Mouse (Mus musculus): ENCODE measurements around the gene Adam30. TPM values are rescaled to one million over a fixed set of nuclear protein-coding genes. Genes with fewer than 3 reads are reported as not detected.

The Adam30 gene
- polyA plus RNA-seq, 2 experiments = 0.03 TPM; not detected in 1

GRCm38 (mm10) chr3:98147706-98148105, 12.7 kb upstream of the Adam30 start:
- Histone ChIP-seq H3K9ac (ENCODE audit: low read depth, low read length, severe bottlenecking) (no peak overlapping the region), H3K4me2 (replicated peaks; ENCODE audit: low read depth, low read length, severe bottlenecking) (no peak overlapping the region), H3K4me1 (ENCODE audit: control insufficient read depth, insufficient read depth, low read length) (no peaks in the 10 kb centered on the region), H3K27me3 (ENCODE audit: control insufficient read depth, insufficient read depth, low read length) (no peaks in the 10 kb centered on the region), H3K27ac (replicated peaks; ENCODE audit: low read depth, low read length) (no peak overlapping the region), H3K4me3 (replicated peaks; ENCODE audit: low read length) (no peak overlapping the region), H3K36me3 (ENCODE audit: control insufficient read depth, insufficient read depth, low read length) (peaks cover 77% of the 10 kb centered on the region), H3K9me3 (ENCODE audit: control insufficient read depth, low read length) (no peaks in the 10 kb centered on the region)
- 95% methylated on average over 14 of the region's 14 CpGs for WGBS
- no peak for ATAC-seq (ENCODE audit: low FRiP score, low read depth)
- no peak for DNase-seq (ENCODE audit: low spot score)
- TF ChIP-seq POLR2A (IDR thresholded peaks at IDR 0.05; ENCODE audit: borderline replicate concordance, extremely low read depth, insufficient read depth, insufficient read length) = no peak

GRCm38 (mm10) chr3:98149881-98150280, 10.5 kb upstream of the Adam30 start:
- H3K4me3 ChIP-seq (replicated peaks; ENCODE audit: low read length) = no peak overlapping the region
- no peak overlapping the region for H3K9ac ChIP-seq (ENCODE audit: low read depth, low read length, severe bottlenecking)
- no peaks in the 10 kb centered on the region for H3K9me3 ChIP-seq (ENCODE audit: control insufficient read depth, low read length)
- H3K27me3 ChIP-seq (ENCODE audit: control insufficient read depth, insufficient read depth, low read length) = no peaks in the 10 kb centered on the region
- 94% methylated on average over 11 of the region's 11 CpGs for WGBS
- H3K4me2 ChIP-seq (replicated peaks; ENCODE audit: low read depth, low read length, severe bottlenecking) = no peak overlapping the region
- no peak for TF ChIP-seq POLR2A (IDR thresholded peaks at IDR 0.05; ENCODE audit: borderline replicate concordance, extremely low read depth, insufficient read depth, insufficient read length)
- H3K4me1 ChIP-seq (ENCODE audit: control insufficient read depth, insufficient read depth, low read length) = no peaks in the 10 kb centered on the region
- no peak for ATAC-seq (ENCODE audit: low FRiP score, low read depth)
- peaks cover 55% of the 10 kb centered on the region for H3K36me3 ChIP-seq (ENCODE audit: control insufficient read depth, insufficient read depth, low read length)
- no peak for DNase-seq (ENCODE audit: low spot score)
- no peak overlapping the region for H3K27ac ChIP-seq (replicated peaks; ENCODE audit: low read depth, low read length)

GRCm38 (mm10) chr3:98151016-98151415, 9.4 kb upstream of the Adam30 start:
- Histone ChIP-seq H3K27me3 (ENCODE audit: control insufficient read depth, insufficient read depth, low read length) (no peaks in the 10 kb centered on the region), H3K9ac (ENCODE audit: low read depth, low read length, severe bottlenecking) (no peak overlapping the region), H3K4me2 (replicated peaks; ENCODE audit: low read depth, low read length, severe bottlenecking) (no peak overlapping the region), H3K4me3 (replicated peaks; ENCODE audit: low read length) (no peak overlapping the region), H3K27ac (replicated peaks; ENCODE audit: low read depth, low read length) (no peak overlapping the region), H3K4me1 (ENCODE audit: control insufficient read depth, insufficient read depth, low read length) (no peaks in the 10 kb centered on the region), H3K36me3 (ENCODE audit: control insufficient read depth, insufficient read depth, low read length) (peaks cover 44% of the 10 kb centered on the region), H3K9me3 (ENCODE audit: control insufficient read depth, low read length) (no peaks in the 10 kb centered on the region)
- no peak for DNase-seq (ENCODE audit: low spot score)
- 86% methylated on average over 10 of the region's 10 CpGs for whole genome bisulfite sequencing
- no peak for TF ChIP-seq POLR2A (IDR thresholded peaks at IDR 0.05; ENCODE audit: borderline replicate concordance, extremely low read depth, insufficient read depth, insufficient read length)
- ATAC-seq (ENCODE audit: low FRiP score, low read depth) = no peak

- peaks cover 19% of the 10 kb centered on the region for H3K36me3 ChIP-seq (ENCODE audit: control insufficient read depth, insufficient read depth, low read length)
- TF ChIP-seq POLR2A (IDR thresholded peaks at IDR 0.05; ENCODE audit: borderline replicate concordance, extremely low read depth, insufficient read depth, insufficient read length) = no peak
- DNase-seq (ENCODE audit: low spot score) (no peak), ATAC-seq (ENCODE audit: low FRiP score, low read depth) (no peak)
- H3K27ac ChIP-seq (replicated peaks; ENCODE audit: low read depth, low read length) = no peak overlapping the region
- no peak overlapping the region for H3K4me2 ChIP-seq (replicated peaks; ENCODE audit: low read depth, low read length, severe bottlenecking)
- no peak overlapping the region for H3K4me3 ChIP-seq (replicated peaks; ENCODE audit: low read length)
- H3K27me3 ChIP-seq (ENCODE audit: control insufficient read depth, insufficient read depth, low read length) = no peaks in the 10 kb centered on the region
- no peaks in the 10 kb centered on the region for H3K4me1 ChIP-seq (ENCODE audit: control insufficient read depth, insufficient read depth, low read length)
- H3K9ac ChIP-seq (ENCODE audit: low read depth, low read length, severe bottlenecking) = no peak overlapping the region
- H3K9me3 ChIP-seq (ENCODE audit: control insufficient read depth, low read length) = no peaks in the 10 kb centered on the region
Observed at GRCm38 (mm10) chr3:98153460-98153859, 7.0 kb upstream of the Adam30 start.

GRCm38 (mm10) chr3:98156158-98156557, 4.3 kb upstream of the Adam30 start:
- no peak for ATAC-seq (ENCODE audit: low FRiP score, low read depth)
- no peak for TF ChIP-seq POLR2A (IDR thresholded peaks at IDR 0.05; ENCODE audit: borderline replicate concordance, extremely low read depth, insufficient read depth, insufficient read length)
- H3K4me3 ChIP-seq (replicated peaks; ENCODE audit: low read length) = no peak overlapping the region

GRCm38 (mm10) chr3:98157073-98157472, 3.4 kb upstream of the Adam30 start:
- DNase-seq (ENCODE audit: low spot score) (no peak), ATAC-seq (ENCODE audit: low FRiP score, low read depth) (no peak)
- Histone ChIP-seq H3K4me1 (ENCODE audit: control insufficient read depth, insufficient read depth, low read length) (no peaks in the 10 kb centered on the region), H3K27ac (replicated peaks; ENCODE audit: low read depth, low read length) (no peak overlapping the region), H3K9ac (ENCODE audit: low read depth, low read length, severe bottlenecking) (no peak overlapping the region), H3K4me2 (replicated peaks; ENCODE audit: low read depth, low read length, severe bottlenecking) (no peak overlapping the region), H3K27me3 (ENCODE audit: control insufficient read depth, insufficient read depth, low read length) (no peaks in the 10 kb centered on the region), H3K9me3 (ENCODE audit: control insufficient read depth, low read length) (no peaks in the 10 kb centered on the region), H3K36me3 (ENCODE audit: control insufficient read depth, insufficient read depth, low read length) (no peaks in the 10 kb centered on the region; the same call in 1 of the 2 replicates), H3K4me3 (replicated peaks; ENCODE audit: low read length) (no peak overlapping the region)
- TF ChIP-seq POLR2A (IDR thresholded peaks at IDR 0.05; ENCODE audit: borderline replicate concordance, extremely low read depth, insufficient read depth, insufficient read length) = no peak
- 67% methylated on average over 2 of the region's 2 CpGs for WGBS

More at GRCm38 (mm10) chr3:98156158-98156557, 4.3 kb upstream of the Adam30 start:
- no peak overlapping the region for H3K9ac ChIP-seq (ENCODE audit: low read depth, low read length, severe bottlenecking)
- no peaks in the 10 kb centered on the region for H3K9me3 ChIP-seq (ENCODE audit: control insufficient read depth, low read length)
- no peak overlapping the region for H3K27ac ChIP-seq (replicated peaks; ENCODE audit: low read depth, low read length)
- H3K4me1 ChIP-seq (ENCODE audit: control insufficient read depth, insufficient read depth, low read length) = no peaks in the 10 kb centered on the region
- H3K36me3 ChIP-seq (ENCODE audit: control insufficient read depth, insufficient read depth, low read length) = no peaks in the 10 kb centered on the region; the same call in 1 of the 2 replicates
- H3K27me3 ChIP-seq (ENCODE audit: control insufficient read depth, insufficient read depth, low read length) = no peaks in the 10 kb centered on the region
- WGBS = 44% methylated on average over 4 of the region's 4 CpGs
- no peak for DNase-seq (ENCODE audit: low spot score)
- no peak overlapping the region for H3K4me2 ChIP-seq (replicated peaks; ENCODE audit: low read depth, low read length, severe bottlenecking)

Measured in limb, embryonic 14.5 days (tissue).